Mouse (Mus musculus) induced T-regulatory cell, adult 2 months (primary cell): ENCODE measurements around the gene Scube3.

Experiments
- DNase-seq: peaks from one replicate; pipeline ENCODE4 v3.0.0-alpha.2; 2012; ENCODE audit warnings: low read depth

Scube3 gene

GRCm38 (mm10) chr17:28141771-28142699 lies at the start of gene Scube3:
Gene Scube3, plus strand, starts transcription at chr17:28142141.
- DNase-seq, result peak; percentile 46

- peak; percentile 56 for DNase-seq
These were observed 49.6 kb upstream of the Scube3 start for GRCm38 (mm10) chr17:28092297-28092696.

DNA sequence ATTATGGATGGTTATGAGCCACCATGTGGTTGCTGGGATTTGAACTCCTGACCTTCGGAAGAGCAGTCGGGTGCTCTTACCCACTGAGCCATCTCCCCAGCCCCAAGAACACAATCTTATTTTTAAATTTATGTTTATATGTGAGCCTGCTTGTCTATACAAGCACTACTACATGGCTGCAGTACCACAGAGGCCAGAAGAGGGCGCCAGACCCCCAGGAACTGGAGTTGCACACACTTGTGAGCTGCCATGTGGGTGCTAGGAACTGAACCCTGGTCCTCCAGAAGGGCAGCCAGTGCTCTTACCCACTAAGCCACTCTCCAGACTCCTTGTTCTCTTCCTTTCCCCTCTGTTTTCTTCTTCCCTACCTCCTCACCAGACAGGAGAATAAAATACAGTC lies 48.1 kb upstream of the Scube3 start:
- DNase-seq, result peak; percentile 36

DNA sequence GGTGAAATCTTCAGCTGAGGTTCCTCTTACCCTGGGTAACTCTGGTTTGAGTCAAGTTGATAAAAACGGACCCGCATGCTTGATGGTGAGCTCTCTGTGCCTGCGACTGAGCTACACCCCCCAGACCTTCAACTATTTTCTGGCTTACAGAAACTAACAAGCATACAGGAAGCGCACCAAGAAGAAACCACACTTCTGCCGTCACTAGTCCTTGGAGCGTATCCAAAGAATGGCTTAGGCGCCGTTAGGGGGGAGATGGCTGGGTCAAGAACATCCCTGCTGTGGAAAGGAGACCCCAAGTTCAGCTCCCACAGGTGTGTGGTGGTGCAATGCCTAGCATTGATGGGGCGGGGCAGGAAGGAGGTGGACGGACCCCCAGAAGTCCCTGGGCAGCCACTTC lies 45.5 kb upstream of the Scube3 start:
- DNase-seq, result no peak

DNA sequence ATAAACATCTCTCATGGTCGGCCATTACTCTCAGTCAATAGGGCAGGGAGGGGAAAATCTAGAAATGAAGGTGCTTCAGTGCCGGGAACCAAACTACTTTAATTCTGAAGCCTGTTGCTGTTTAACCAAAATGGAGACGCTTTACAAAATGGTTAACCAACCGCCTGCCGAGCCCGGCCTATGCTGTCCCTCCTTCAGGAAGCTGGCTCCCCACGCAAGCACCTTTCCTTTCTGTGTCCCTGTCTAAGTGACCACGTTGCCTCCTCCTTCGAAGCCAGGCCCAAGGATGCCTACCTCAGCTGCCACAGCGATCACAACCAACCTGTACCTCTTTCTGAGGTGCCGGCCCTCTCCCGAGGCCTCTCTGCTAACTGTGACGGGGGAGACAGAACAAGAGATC lies 44.6 kb upstream of the Scube3 start:
- no peak for DNase-seq

- no peak for DNase-seq
These were observed 42.9 kb upstream of the Scube3 start for GRCm38 (mm10) chr17:28099086-28099485.

DNA sequence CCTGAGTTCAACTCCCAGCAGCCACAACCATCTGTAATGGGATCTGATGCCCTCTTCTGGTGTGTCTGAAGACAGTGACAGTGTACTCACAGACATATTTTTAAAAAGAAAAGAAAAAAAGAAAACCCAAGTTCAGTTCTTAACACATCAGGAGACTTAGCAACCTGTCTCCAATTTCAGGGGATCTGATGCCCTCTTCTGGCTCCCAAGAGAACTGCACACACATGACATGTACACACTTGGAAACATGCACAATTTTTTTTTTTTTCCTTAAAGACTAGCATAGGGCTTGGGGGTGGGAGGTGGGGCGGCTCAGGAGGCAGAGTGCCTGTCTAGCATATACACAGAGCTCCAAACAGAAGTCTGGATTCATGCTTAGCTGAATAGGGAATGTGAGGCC lies 41.3 kb upstream of the Scube3 start:
- peak; percentile 30 for DNase-seq

DNA sequence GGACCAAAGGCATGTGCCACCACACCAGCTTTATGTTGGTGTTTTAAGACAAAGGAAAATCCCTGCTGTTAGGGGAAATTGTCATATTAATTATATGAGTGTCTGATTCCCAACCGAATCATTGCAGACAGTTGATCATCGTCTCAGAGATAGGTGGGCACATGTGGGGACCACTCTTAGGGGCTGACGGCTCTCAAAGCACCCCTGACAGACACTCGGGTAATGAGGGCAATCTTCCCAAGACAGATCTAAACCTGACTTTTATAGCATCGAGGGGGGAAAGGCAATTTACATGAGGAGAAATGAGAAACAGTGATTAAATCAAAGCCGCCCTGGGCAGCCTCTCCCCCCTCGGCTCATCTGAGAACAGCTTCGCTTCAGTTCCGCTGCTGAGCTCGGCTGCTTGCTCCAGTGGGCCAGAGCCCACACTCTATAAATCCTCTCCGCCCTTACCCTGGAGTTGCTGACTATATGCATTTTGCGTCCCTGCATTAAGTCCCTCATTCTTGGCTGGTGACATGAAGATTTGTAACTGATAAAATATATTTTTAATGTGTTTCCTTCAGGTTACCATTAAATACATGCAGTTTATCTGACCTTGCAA lies 40.6 kb upstream of the Scube3 start:
- DNase-seq, result no peak

DNA sequence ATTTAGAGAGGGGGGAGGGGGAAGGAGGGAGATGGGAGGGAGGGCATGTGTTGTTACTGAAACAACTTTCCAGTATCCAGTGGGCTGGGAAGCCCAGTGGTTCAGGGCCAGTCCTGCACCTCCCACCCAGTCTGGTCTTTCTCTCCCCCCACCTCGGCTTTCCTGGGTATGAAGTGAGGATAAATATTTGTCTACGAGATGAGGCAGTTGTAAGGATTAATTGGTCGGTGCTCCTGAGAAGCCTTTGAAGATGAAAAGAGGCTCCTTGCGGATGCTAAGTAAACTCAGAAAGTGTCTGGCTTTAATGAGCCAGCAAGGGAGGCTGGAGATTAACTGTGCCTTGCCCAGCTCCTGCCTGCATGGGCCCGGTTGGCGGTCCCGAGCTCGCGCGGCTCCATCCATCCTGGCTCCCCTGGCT lies 40.0 kb upstream of the Scube3 start:
- DNase-seq, result no peak

DNA sequence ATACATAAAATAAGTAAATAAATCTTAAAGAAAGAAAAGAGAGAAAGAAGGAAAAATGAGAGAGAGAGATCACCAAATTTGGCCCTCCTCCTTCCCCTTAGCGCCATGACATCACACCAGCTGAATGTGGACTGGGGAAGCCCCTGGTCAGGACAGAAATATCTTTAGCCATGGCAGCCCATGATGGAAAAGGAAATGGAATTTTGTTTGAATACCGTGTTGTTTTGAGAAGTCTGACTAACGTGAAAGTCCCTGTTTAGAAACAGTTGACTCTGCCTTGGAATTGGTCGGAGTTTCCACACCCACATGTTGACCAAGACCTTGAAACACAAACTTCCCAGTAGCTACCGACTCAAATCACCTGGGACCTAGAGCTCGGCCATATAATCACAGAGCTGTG lies 37.5 kb upstream of the Scube3 start:
- no peak for DNase-seq

GRCm38 (mm10) chr17:28106352-28106751 lies 35.6 kb upstream of the Scube3 start:
- DNase-seq, result peak; percentile 46

DNA sequence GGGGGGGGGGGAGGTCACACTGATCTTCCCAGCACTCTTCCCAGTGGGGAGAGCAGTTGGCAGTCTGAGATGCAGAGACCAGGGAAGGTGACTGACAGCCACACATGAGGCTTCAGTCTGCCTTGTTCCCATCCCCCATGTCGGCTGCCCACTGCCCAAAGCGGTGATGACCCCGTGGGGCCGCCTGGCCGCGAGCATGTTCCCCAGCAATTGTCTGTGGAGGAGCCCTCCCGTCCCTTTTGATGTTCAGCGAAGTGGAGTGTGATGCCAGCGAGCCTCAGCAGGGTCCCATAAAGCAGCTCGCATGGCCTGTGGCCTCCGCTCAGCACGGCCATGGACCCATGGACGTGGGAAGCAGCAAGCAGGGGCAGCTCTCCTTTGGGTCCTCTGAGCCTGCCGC lies 34.7 kb upstream of the Scube3 start:
- no peak for DNase-seq

- no peak for DNase-seq
These were observed 29.7 kb upstream of the Scube3 start for GRCm38 (mm10) chr17:28112266-28112665.

GRCm38 (mm10) chr17:28116335-28116734 lies 25.6 kb upstream of the Scube3 start:
- no peak for DNase-seq

- DNase-seq, result peak; percentile 41
These were observed 24.3 kb upstream of the Scube3 start for GRCm38 (mm10) chr17:28117451-28118209.

GRCm38 (mm10) chr17:28120460-28120859 lies 21.5 kb upstream of the Scube3 start:
- DNase-seq, result no peak

DNA sequence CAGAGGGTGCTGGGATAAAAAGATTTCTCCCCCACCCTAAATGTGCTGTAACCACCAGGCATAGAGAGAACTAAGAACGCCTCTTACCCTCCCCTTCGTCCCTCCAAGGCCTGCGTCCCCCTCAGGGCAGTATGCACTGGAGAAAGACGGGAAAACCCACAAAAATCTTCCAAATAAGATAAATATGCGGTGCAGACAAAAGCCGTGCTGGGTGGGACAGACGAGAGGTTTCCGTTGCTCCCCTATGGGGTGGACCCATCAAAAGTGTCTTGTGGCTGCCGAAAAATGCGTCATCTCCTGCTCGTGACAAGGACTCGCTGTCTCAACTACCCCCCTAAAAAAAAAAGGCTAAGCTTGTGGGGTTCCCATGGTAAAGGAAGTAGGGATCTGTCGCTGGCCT lies 19.0 kb upstream of the Scube3 start:
- no peak for DNase-seq

- no peak for DNase-seq
These were observed 18.3 kb upstream of the Scube3 start for GRCm38 (mm10) chr17:28123627-28124026.

- no peak for DNase-seq
These were observed 17.6 kb upstream of the Scube3 start for GRCm38 (mm10) chr17:28124368-28124767.

- no peak for DNase-seq
These were observed 12.1 kb upstream of the Scube3 start for GRCm38 (mm10) chr17:28129796-28130195.

- no peak for DNase-seq
These were observed 11.4 kb upstream of the Scube3 start for GRCm38 (mm10) chr17:28130391-28131125.

- no peak for DNase-seq
These were observed 10.8 kb upstream of the Scube3 start for GRCm38 (mm10) chr17:28131156-28131555.
